Mouse (Mus musculus) testis, adult 10 weeks (tissue): ENCODE data around the gene Cad. TPM values are rescaled to one million over a fixed set of nuclear protein-coding genes. Genes with fewer than 3 reads are reported as not detected.

Experiments
- polyA plus RNA-seq: library from polyadenylated mRNA; stranded (reverse); fragments of 350-450 nt; fragmentation: Illumina TruSeq; extraction: RNeasy Lipid Tissue Mini Kit (QIAGEN cat#74804); gene quantifications from one replicate; pipeline ENCODE4 v1.2.3, GENCODE M21; 2014; ENCODE audit warnings: low read depth, low replicate concordance

Gene Cad
- 0.66 TPM for polyA plus RNA-seq

DNA sequence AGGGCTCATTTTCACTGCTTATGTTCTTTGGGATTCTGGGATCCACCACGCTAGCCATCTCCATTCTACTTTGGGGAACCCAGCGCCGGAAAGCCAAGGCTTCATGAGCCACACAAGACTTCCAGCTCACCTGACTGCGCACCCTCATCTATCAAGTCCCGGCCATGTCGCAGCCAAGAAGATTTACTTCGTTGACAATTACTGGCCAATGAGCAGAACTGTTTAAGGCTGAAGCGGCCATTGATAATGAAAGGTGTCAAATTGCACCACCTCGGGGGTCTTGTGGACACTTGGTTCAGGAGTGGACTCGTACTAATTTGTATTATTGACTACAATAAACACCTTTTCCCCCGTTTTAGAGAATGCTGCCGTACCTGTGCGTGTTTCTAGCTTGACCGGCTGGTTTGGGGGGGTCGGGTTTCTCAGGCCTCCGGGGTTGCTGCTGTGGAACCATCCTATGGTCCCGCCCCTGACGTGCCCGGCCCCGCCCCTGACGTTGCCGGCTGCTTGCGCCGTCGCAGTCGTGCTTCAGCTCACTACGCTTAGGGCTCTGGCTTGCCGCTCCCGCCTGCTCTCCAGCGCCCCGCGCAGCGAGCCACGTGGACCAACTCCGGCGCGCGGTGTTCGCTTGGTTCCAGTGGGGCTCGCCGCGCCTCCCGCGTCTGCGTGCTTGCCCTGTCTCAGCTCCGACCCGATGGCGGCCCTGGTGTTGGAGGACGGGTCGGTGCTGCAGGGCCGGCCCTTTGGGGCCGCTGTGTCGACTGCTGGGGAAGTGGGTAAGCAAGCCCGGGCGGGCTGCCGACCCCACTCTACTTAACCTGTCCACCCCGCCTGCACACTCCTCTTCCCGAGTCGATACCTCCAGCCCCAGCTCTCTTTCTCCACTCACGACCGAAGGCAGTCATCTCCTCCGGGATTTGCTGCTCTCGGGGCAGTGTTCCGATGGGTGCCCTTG lies at the start of gene Cad:
TSS of gene Cad (plus strand) at position 520 of the 955 bp plus-strand sequence.

DNA sequence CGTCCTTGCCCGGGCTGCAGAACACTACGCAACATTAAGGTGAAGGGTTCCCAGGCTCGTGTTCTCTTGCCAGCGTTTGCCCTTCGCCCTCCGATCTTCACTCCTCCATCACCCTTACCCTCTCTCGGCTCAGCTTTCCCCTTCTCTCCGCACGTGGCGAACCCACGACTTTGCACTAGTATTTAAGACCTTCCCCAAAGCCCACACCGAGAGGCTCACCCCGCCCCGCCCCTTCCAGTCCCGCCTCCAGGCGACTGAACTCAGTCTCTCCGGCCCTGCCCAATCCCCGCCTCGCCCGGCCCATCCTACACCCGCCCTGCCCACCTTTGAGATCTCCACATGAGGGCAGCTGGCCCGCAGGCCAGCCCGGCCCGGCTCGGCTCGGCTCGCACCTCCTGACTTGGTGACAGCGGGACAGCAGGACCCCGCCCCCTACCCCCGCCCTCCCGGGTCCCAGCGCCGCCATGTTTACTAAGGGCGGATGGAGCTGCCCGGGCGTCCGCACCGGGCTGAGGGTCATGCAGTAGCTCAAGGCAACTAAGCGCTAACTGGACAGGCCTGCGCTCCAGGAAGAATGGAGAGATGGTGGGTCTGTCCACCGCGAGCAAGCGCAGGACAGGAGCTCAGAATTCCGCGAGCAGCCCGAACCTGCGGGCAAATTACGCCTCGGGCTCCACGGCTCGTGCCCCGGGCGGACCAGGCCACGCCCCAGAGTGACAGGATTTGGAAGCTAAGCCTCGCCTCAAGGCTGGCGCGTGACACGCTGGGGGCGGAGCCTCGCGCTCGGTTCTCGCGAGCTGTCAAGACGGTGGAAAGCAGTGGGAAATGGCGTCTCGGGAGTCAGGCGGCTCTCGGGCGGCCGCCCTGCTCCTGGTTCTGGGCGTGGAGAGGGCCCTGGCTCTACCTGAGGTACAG lies 6.5 kb upstream of the Cad start, which contains the start of gene Atraid:
TSS of gene Atraid (plus strand) at position 465 of the 915 bp plus-strand sequence.

DNA sequence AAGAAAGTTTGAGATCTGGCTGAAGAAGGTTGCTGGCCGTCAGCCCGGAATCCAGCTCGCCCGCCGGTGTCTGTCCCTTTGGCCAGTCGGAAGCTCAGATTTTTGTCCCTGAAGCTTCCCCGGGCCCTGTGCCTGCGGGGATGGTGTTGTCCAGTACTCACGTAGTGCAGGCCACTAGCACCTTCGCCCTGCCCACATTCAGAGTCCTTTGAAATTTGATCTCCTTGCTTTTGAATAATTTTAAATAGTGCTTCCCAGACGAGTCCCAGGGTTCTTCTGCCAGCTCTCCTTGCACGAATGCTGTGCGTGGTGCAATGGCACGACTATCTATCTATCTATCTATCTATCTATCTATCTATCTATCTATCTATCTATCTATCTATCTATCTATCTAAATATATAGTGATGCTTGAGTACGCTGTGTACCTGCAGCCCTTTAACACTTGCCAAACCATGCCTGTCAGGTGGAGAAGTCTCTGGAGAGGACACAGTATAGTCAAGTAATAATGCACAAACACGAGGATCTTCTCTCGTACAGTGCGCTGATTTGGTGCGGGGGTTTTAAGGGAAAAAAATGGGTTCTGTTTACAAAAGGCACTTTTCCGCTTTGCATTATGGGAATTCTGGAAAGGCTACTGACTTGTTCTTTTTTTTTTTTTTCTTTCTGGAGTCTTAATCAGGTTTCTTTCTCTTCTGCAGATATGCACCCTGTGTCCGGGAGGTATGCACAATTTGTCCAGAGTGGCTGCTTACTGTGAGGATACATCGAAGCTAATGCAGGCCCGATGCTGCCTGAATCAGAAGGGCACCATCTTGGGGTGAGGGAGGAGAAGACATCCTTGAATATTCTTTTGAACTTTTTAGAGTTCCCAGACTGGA lies 5.6 kb upstream of the Cad start, which contains the start of gene Slc5a6:
TSS of gene Slc5a6 (minus strand) at position 162 of the 879 bp plus-strand sequence.

DNA sequence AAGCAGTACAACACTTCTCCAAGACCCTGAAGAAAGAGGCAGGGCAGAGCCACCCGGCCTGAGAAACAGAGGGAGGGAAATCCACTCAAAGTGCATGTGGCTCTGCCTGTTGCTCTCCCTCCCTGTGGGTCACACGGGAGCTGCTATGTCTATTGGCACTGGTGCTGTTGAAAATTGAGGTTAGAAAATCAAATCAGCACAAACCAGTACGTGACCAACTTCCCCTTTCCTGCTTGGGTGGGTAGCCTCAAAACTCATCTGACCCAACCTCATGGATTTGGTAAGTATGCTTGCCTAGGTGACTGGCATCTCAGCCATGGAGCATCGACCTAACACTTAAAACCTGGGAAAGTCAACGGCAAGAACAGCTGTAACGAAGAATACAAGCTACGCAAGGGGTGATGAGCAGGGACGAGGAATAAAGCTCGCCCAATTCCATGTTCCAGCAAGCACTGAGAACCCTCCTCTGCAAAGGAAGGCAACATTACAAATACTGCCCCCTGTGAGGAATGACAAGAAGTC lies 51.3 kb downstream of the Cad start, which contains the start of gene Dnajc5g:
TSS of gene Dnajc5g (plus strand) at position 472 of the 522 bp plus-strand sequence.

DNA sequence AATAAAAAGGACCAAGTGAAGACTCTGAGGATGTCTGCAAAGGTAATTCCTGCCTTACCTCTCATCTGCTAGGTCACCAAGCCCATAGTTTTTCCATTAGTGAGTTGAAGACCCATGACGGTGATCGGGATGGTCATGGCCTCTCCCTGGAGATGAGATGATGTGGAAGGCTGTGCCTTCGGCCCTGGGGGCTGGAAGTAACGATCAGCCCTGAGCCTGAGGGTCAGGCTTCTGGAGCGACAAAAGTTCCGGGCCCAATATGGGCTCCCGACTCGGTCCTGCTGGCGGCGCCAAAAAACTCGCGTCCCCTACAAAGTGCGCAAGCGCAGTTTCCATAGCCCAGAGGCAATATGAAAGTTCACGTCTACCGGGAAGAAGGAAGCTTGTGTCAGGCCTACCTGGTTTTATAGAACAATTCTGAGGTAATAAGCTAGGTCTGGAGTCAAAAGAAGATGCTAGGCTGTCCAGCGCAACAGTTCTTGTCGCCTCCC lies 53.5 kb downstream of the Cad start, which contains the start of gene Slc30a3:
TSS of gene Slc30a3 (minus strand) at position 238 of the 491 bp plus-strand sequence.

DNA sequence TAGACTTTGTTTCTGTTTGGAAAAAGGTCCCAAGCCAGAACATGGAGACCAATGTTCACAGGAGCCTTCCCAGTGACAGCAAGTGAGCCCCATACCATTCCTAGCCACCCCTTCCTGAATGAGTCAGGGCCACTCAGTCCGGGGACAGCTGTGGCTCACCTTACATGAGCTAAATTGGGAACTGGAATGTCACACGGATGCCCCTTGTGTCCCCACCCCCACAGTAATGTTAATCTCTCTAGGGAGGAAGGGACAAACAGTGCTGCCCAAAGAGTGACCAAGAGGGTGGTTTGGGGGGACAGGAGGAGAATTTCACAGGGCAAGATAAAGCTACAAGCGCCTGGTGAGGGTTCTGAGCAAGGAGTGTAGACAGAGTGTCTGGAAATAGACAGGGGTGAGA lies 61.8 kb downstream of the Cad start, which contains the start of gene Trim54:
TSS of gene Trim54 (plus strand) at position 359 of the 400 bp plus-strand sequence.

Other genes with a start within 250 kb of the Cad start
- gene Mapre3, start 240.1 kb upstream of the Cad start, polyA plus RNA-seq = 111 TPM
- 30.4 TPM for gene Tmem214, start 186.8 kb upstream of the Cad start, polyA plus RNA-seq
- gene Agbl5, start 166.1 kb upstream of the Cad start, polyA plus RNA-seq = 110 TPM
- 132 TPM for gene Ost4, start 147.0 kb upstream of the Cad start, polyA plus RNA-seq
- gene Emilin1, start 141.4 kb upstream of the Cad start, polyA plus RNA-seq = not detected
- gene Khk, start 133.3 kb upstream of the Cad start, polyA plus RNA-seq = 0.50 TPM
- not detected for gene Cgref1, start 109.2 kb upstream of the Cad start, polyA plus RNA-seq
- gene Preb, start 94.4 kb upstream of the Cad start, polyA plus RNA-seq = 7.0 TPM
- 0.73 TPM for gene Tcf23, start 86.1 kb upstream of the Cad start, polyA plus RNA-seq
- 28.7 TPM for gene Atraid, start 6.5 kb upstream of the Cad start, polyA plus RNA-seq
- 0.84 TPM for gene Slc5a6, start 5.9 kb upstream of the Cad start, polyA plus RNA-seq
- gene Dnajc5g, start 51.5 kb downstream of the Cad start, polyA plus RNA-seq = 281 TPM
- 2.0 TPM for gene Slc30a3, start 53.5 kb downstream of the Cad start, polyA plus RNA-seq
- gene Trim54, start 61.9 kb downstream of the Cad start, polyA plus RNA-seq = not detected
- not detected for gene Ucn, start 84.0 kb downstream of the Cad start, polyA plus RNA-seq
- gene Mpv17, start 99.5 kb downstream of the Cad start, polyA plus RNA-seq = 6.5 TPM
- 0.34 TPM for gene Gm29609, start 125.1 kb downstream of the Cad start, polyA plus RNA-seq
- 49.1 TPM for gene Gtf3c2, start 125.4 kb downstream of the Cad start, polyA plus RNA-seq
- 20.1 TPM for gene Snx17, start 138.4 kb downstream of the Cad start, polyA plus RNA-seq
- 7.0 TPM for gene Eif2b4, start 138.7 kb downstream of the Cad start, polyA plus RNA-seq
- 2.7 TPM for gene Zfp513, start 147.5 kb downstream of the Cad start, polyA plus RNA-seq
- gene Ppm1g, start 165.9 kb downstream of the Cad start, polyA plus RNA-seq = 206 TPM
- 56.3 TPM for gene Nrbp1, start 186.1 kb downstream of the Cad start, polyA plus RNA-seq
- not detected for gene Gm9970, start 186.5 kb downstream of the Cad start, polyA plus RNA-seq
- 0.73 TPM for gene Krtcap3, start 196.9 kb downstream of the Cad start, polyA plus RNA-seq
- gene Ift172, start 236.3 kb downstream of the Cad start, polyA plus RNA-seq = 165 TPM
- 1.2 TPM for gene Fndc4, start 241.3 kb downstream of the Cad start, polyA plus RNA-seq
- gene Gckr, start 242.7 kb downstream of the Cad start, polyA plus RNA-seq = 0.48 TPM